Mouse (Mus musculus) embryonic facial prominence, embryonic 13.5 days (tissue): ENCODE results near the gene Gm21976. TPM values are rescaled to one million over a fixed set of nuclear protein-coding genes. Genes with fewer than 3 reads are reported as not detected.

Experiments
- ATAC-seq: fragments of 200-750 bp; cut with Nextera tagmentation; 2 replicates; pipeline ENCODE4 v1.8.0; 2017; ENCODE audit warnings: low read depth; ENCODE audit not compliant: insufficient number of reproducible peaks, insufficient read depth, low FRiP score, low TSS enrichment
- H3K27ac ChIP-seq: fragments of 300-500 bp; sonication (generic); 2 replicates; pipeline ENCODE4 v1.5.1; 2015; ENCODE audit warnings: moderate library complexity, mild to moderate bottlenecking, inconsistent platforms
- H3K27me3 ChIP-seq: fragments of 300-500 bp; sonication (generic); 2 replicates; pipeline ENCODE4 v1.6.1; 2015; ENCODE audit warnings: mild to moderate bottlenecking, inconsistent platforms
- H3K36me3 ChIP-seq: fragments of 300-500 bp; sonication (generic); 2 replicates; pipeline ENCODE4 v1.6.1; 2015; ENCODE audit warnings: mild to moderate bottlenecking, inconsistent platforms
- H3K4me1 ChIP-seq: fragments of 300-500 bp; sonication (generic); 2 replicates; pipeline ENCODE4 v1.6.1; 2015; ENCODE audit warnings: inconsistent platforms
- H3K4me2 ChIP-seq: fragments of 300-500 bp; sonication (generic); 2 replicates; pipeline ENCODE4 v1.6.1; 2015; ENCODE audit warnings: moderate library complexity, mild to moderate bottlenecking, inconsistent platforms
- H3K4me3 ChIP-seq: fragments of 300-500 bp; sonication (generic); 2 replicates; pipeline ENCODE4 v1.5.1; 2015; ENCODE audit warnings: mild to moderate bottlenecking, inconsistent platforms
- H3K9ac ChIP-seq: fragments of 300-500 bp; sonication (generic); 2 replicates; pipeline ENCODE4 v1.6.1; 2015; ENCODE audit warnings: mild to moderate bottlenecking, inconsistent platforms
- H3K9me3 ChIP-seq: fragments of 300-500 bp; sonication (generic); 2 replicates; pipeline ENCODE4 v1.6.1; 2016; ENCODE audit warnings: inconsistent platforms
- WGBS: fragments of 180-500 bp; shearing (Covaris S2); methylation state at CpG from one replicate; pipeline ENCODE4 v1.1.7; 2015; ENCODE audit warnings: mixed read lengths; 5-methylcytosine and 5-hydroxymethylcytosine counted together
- polyA plus RNA-seq: library from polyadenylated mRNA; unstranded; fragments of >200 nt; fragmentation: Nextera tagmentation; extraction: Ambion mirVana; gene quantifications from 2 replicates; pipeline ENCODE4 v1.2.1, GENCODE M21; 2015

Gene Gm21976
- polyA plus RNA-seq, 1 experiment from 2014 or later: not detected

- Histone ChIP-seq H3K9ac (no peak overlapping the region; the same call in 1 of the 2 replicates), H3K27ac (no peak overlapping the region), H3K27me3 (no peaks in the 10 kb centered on the region), H3K4me1 (no peaks in the 10 kb centered on the region), H3K9me3 (no peaks in the 10 kb centered on the region), H3K36me3 (no peaks in the 10 kb centered on the region), H3K4me3 (no peak overlapping the region), H3K4me2 (peak overlapping the region; percentile 37)
- WGBS: 56% methylated on average over 21 of the region's 21 CpGs
- peak; percentile 61; the same call in 1 of the 2 replicates for ATAC-seq
These were observed 19.4 kb downstream of the Gm21976 start for GRCm38 (mm10) chr13:98298833-98299758.

GRCm38 (mm10) chr13:98305257-98305656 is 25.6 kb downstream of the Gm21976 start:
- peaks cover 23% of the 10 kb centered on the region for H3K36me3 ChIP-seq
- H3K4me2 ChIP-seq: no peak overlapping the region
- no peaks in the 10 kb centered on the region for H3K9me3 ChIP-seq
- no peak overlapping the region for H3K27ac ChIP-seq
- ATAC-seq: no peak
- WGBS: 90% methylated on average over 9 of the region's 9 CpGs
- no peak overlapping the region for H3K4me3 ChIP-seq
- no peaks in the 10 kb centered on the region for H3K27me3 ChIP-seq
- peaks cover 3% of the 10 kb centered on the region; the same call in 1 of the 2 replicates for H3K4me1 ChIP-seq
- no peak overlapping the region for H3K9ac ChIP-seq

- ATAC-seq: no peak
- WGBS: 41% methylated on average over 5 of the region's 5 CpGs
- Histone ChIP-seq H3K4me1 (peaks cover 3% of the 10 kb centered on the region; the same call in 1 of the 2 replicates), H3K9ac (no peak overlapping the region), H3K36me3 (peaks cover 35% of the 10 kb centered on the region), H3K27me3 (no peaks in the 10 kb centered on the region), H3K27ac (no peak overlapping the region), H3K4me3 (no peak overlapping the region), H3K9me3 (no peaks in the 10 kb centered on the region), H3K4me2 (no peak overlapping the region)
These were observed 26.7 kb downstream of the Gm21976 start for GRCm38 (mm10) chr13:98306393-98306792.

- no peak overlapping the region for H3K4me2 ChIP-seq
- no peak for ATAC-seq
- WGBS: 45% methylated on average over 14 of the region's 14 CpGs
- H3K36me3 ChIP-seq: peaks cover 40% of the 10 kb centered on the region
- peak overlapping the region; percentile 55; the same call in 1 of the 2 replicates for H3K27ac ChIP-seq
- no peak overlapping the region for H3K4me3 ChIP-seq
- H3K9ac ChIP-seq: 0 out of 2 replicates have a peak overlapping the region, but pooled peaks have one; percentile 27
- peaks cover 3% of the 10 kb centered on the region; the same call in 1 of the 2 replicates for H3K4me1 ChIP-seq
- no peaks in the 10 kb centered on the region for H3K9me3 ChIP-seq
- no peaks in the 10 kb centered on the region for H3K27me3 ChIP-seq
These were observed 27.3 kb downstream of the Gm21976 start for GRCm38 (mm10) chr13:98306852-98307475.

GRCm38 (mm10) chr13:98308004-98308403 is 28.3 kb downstream of the Gm21976 start:
- no peaks in the 10 kb centered on the region for H3K9me3 ChIP-seq
- ATAC-seq: no peak
- peaks cover 49% of the 10 kb centered on the region for H3K36me3 ChIP-seq
- H3K9ac ChIP-seq: no peak overlapping the region
- WGBS: 82% methylated on average over 5 of the region's 5 CpGs
- no peak overlapping the region for H3K4me2 ChIP-seq
- no peak overlapping the region for H3K27ac ChIP-seq
- no peaks in the 10 kb centered on the region for H3K27me3 ChIP-seq
- peaks cover 3% of the 10 kb centered on the region; the same call in 1 of the 2 replicates for H3K4me1 ChIP-seq
- H3K4me3 ChIP-seq: no peak overlapping the region

- peaks cover 4% of the 10 kb centered on the region; the same call in 1 of the 2 replicates for H3K4me1 ChIP-seq
- no peaks in the 10 kb centered on the region for H3K9me3 ChIP-seq
- H3K36me3 ChIP-seq: peaks cover 56% of the 10 kb centered on the region
- 66% methylated on average over 4 of the region's 4 CpGs for WGBS
- no peak overlapping the region for H3K4me2 ChIP-seq
- H3K27me3 ChIP-seq: no peaks in the 10 kb centered on the region
- no peak for ATAC-seq
- no peak overlapping the region for H3K27ac ChIP-seq
- no peak overlapping the region for H3K9ac ChIP-seq
- no peak overlapping the region for H3K4me3 ChIP-seq
These were observed 29.0 kb downstream of the Gm21976 start for GRCm38 (mm10) chr13:98308724-98309123.

- peaks cover 17% of the 10 kb centered on the region for H3K4me1 ChIP-seq
- no peak for ATAC-seq
- peaks cover 63% of the 10 kb centered on the region for H3K36me3 ChIP-seq
- no peak overlapping the region for H3K27ac ChIP-seq
- H3K9ac ChIP-seq: no peak overlapping the region
- H3K4me2 ChIP-seq: no peak overlapping the region
- WGBS: 91% methylated on average over 5 of the region's 5 CpGs
- no peaks in the 10 kb centered on the region for H3K9me3 ChIP-seq
- H3K27me3 ChIP-seq: no peaks in the 10 kb centered on the region
- H3K4me3 ChIP-seq: no peak overlapping the region
These were observed 31.9 kb downstream of the Gm21976 start for GRCm38 (mm10) chr13:98311597-98311996.

GRCm38 (mm10) chr13:98313631-98314030 is 33.9 kb downstream of the Gm21976 start:
- Histone ChIP-seq H3K27me3 (no peaks in the 10 kb centered on the region), H3K9ac (no peak overlapping the region), H3K27ac (no peak overlapping the region), H3K4me2 (no peak overlapping the region), H3K4me1 (peaks cover 17% of the 10 kb centered on the region), H3K9me3 (no peaks in the 10 kb centered on the region), H3K4me3 (no peak overlapping the region), H3K36me3 (peaks cover 53% of the 10 kb centered on the region)
- 82% methylated on average over 7 of the region's 7 CpGs for WGBS
- ATAC-seq: no peak

- peaks cover 41% of the 10 kb centered on the region for H3K36me3 ChIP-seq
- 65% methylated on average over 4 of the region's 4 CpGs for WGBS
- H3K9me3 ChIP-seq: no peaks in the 10 kb centered on the region
- H3K27me3 ChIP-seq: no peaks in the 10 kb centered on the region
- H3K4me2 ChIP-seq: peak overlapping the region; percentile 76
- H3K27ac ChIP-seq: no peak overlapping the region
- H3K4me3 ChIP-seq: peak overlapping the region; percentile 96
- no peak for ATAC-seq
- H3K9ac ChIP-seq: no peak overlapping the region
- H3K4me1 ChIP-seq: peaks cover 17% of the 10 kb centered on the region
These were observed 35.4 kb downstream of the Gm21976 start for GRCm38 (mm10) chr13:98315124-98315523.

GRCm38 (mm10) chr13:98316140-98316479 is 36.4 kb downstream of the Gm21976 start:
- H3K9ac ChIP-seq: peak overlapping the region; percentile 98
- peaks cover 17% of the 10 kb centered on the region for H3K4me1 ChIP-seq
- no peaks in the 10 kb centered on the region for H3K9me3 ChIP-seq
- H3K27ac ChIP-seq: peak overlapping the region; percentile 93
- H3K4me2 ChIP-seq: peak overlapping the region; percentile 76
- no peak for ATAC-seq
- WGBS: under 1% methylated on average over 16 of the region's 17 CpGs
- H3K36me3 ChIP-seq: peaks cover 31% of the 10 kb centered on the region
- no peaks in the 10 kb centered on the region for H3K27me3 ChIP-seq
- peak overlapping the region; percentile 96 for H3K4me3 ChIP-seq

- peaks cover 17% of the 10 kb centered on the region for H3K4me1 ChIP-seq
- H3K27me3 ChIP-seq: no peaks in the 10 kb centered on the region
- peak within 1 kb of the TSS; percentile 93 for H3K27ac ChIP-seq
- peak within 1 kb of the TSS; percentile 98 for H3K9ac ChIP-seq
- ATAC-seq: peak; percentile 81
- no peaks in the 10 kb centered on the region for H3K9me3 ChIP-seq
- H3K4me2 ChIP-seq: peak within 1 kb of the TSS; percentile 76
- peaks cover 26% of the 10 kb centered on the region for H3K36me3 ChIP-seq
- H3K4me3 ChIP-seq: peak within 1 kb of the TSS; percentile 96
- WGBS: under 1% methylated on average over 90 of the region's 90 CpGs
These were observed 37.0 kb downstream of the Gm21976 start, which contains the start of gene Btf3 for GRCm38 (mm10) chr13:98316480-98317245. TSS of gene Btf3 (minus strand) at chr13:98317006.
